Mouse (Mus musculus) layer of hippocampus, adult 9-10 months (tissue): ENCODE measurements around the gene Mtus2.
"Not testable (repeated sequence)": the region's sequence is repeated elsewhere in the genome, so short reads cannot be mapped to it uniquely, and the experiment has no call there.

Experiments used
- DNase-seq: peaks from one replicate; pipeline ENCODE4 v3.0.0; 2022; ENCODE audit warnings: low spot score

The Mtus2 gene

DNA sequence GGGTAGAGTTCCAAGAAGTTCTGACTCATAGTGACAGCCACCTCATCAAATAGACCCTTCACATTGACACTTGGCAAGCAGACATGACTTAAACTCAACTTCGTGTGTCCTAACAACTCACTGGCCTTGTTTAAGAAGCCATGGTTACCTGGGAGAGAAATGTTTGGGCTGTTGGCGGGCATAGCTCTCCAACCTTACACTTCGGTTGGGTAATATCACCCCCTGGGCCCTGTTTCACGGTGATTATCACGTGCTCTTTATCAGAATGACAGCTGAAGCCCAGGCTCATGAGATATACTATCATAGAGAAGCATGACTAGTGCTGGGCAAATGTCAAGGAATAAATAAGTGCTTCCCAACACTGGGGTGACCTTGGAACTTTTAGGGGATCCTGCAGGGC is 323.2 kb downstream of the Mtus2 start:
- DNase-seq = no peak

DNA sequence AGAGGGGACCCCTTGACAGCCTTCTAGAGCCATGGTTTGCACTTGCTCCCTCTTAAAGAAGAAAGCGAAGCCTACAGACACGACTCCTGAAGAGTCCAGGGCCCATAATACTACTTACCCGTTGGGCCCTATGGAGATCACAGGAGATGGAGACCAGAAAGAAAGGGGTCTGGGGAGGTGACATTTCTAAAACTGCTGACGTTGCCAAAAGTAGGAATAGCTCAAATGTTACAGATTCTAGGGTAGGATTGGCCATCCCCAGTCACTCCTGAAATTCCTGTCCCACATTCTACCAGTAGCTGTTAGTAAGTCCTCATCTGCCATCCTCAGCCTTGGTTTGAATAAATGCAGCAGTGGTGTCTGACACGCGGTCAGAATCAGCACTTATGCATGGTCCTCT is 325.0 kb downstream of the Mtus2 start:
- DNase-seq = no peak

GRCm38 (mm10) chr5:148282631-148283030 is 325.5 kb downstream of the Mtus2 start:
- no peak for DNase-seq

DNA sequence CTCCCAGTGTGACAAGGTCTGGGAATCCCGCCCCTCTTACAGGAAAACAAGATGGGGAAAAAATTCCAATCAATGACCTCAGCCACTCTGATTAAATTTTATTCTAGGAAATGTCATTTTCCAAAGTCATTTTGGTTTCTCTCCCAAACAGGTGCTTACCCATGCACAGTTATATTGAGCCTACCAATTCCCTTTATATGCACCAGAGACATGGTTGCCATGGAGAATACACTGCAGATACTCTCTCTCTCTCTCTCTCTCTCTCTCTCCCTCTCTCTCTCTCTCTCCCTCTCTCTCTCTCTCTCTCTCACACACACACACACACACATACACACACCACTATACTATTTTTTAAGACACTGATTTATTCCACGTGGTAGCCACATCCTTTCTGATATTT is 326.1 kb downstream of the Mtus2 start:
- DNase-seq = no peak

DNA sequence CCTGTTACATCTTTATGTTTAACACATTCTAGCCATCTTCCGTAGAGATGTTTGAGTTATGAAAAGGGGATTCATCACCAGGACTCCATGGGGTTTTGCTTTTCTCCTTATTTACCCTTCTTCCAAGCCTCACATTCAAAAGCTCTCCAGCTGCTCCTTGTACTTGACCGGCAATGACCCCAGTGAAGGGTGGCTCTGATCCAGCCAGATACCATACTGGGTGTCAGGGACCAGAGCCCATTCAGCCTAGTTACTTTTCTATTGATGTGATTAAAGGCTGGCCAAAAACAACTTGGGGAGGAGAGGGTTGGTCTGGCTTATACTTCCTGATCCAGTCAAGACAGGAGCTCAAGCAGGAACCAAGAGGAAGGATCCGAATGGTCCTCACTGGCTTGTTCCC is 326.5 kb downstream of the Mtus2 start:
- DNase-seq = no peak

GRCm38 (mm10) chr5:148287529-148287928 is 330.4 kb downstream of the Mtus2 start:
- DNase-seq = no peak

GRCm38 (mm10) chr5:148288804-148289203 is 331.7 kb downstream of the Mtus2 start:
- DNase-seq = no peak

- no peak for DNase-seq
These were observed 332.8 kb downstream of the Mtus2 start for GRCm38 (mm10) chr5:148289951-148290350.

DNA sequence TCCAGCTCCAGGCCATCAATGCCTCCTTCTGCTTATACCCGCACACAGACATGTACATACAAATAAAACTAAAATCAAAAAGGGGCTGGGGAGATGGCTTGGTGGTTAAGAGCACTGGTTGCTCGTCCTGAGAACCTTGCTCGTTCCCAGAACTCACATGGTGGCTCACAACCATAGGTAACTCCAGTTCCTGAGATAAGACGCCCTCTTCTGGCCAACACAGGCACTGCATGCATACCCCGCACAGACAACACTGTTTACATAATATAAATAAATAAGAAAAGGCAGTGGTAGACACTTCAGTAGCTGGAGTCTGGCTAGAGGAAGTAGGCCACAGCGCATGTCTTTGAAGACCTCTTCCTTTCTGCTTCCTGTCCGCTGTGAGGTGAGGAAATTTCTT is 335.7 kb downstream of the Mtus2 start:
- DNase-seq = no peak

DNA sequence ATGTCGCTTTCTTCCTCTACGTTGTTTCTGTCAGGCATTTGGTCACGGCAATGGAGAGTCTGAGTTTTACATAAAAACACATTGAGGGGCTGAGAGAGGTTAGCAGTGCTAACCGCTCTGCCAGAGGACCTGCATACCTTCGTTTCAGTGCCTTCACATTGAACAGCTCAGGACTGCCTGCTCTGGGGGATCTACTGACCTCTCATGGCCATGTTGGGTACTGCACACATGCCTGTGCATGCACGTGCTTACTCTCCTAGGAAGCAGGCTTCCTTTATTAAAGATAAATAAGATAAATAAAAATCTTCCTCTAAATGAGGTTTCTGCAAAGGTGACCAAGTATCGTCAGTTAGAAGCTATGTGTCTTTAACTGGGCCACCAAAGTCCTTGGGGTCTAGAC is 336.2 kb downstream of the Mtus2 start:
- DNase-seq = no peak

GRCm38 (mm10) chr5:148302968-148303367 is 345.8 kb downstream of the Mtus2 start:
- no peak for DNase-seq

- DNase-seq = no peak
These were observed 347.0 kb downstream of the Mtus2 start for GRCm38 (mm10) chr5:148304112-148304511.

DNA sequence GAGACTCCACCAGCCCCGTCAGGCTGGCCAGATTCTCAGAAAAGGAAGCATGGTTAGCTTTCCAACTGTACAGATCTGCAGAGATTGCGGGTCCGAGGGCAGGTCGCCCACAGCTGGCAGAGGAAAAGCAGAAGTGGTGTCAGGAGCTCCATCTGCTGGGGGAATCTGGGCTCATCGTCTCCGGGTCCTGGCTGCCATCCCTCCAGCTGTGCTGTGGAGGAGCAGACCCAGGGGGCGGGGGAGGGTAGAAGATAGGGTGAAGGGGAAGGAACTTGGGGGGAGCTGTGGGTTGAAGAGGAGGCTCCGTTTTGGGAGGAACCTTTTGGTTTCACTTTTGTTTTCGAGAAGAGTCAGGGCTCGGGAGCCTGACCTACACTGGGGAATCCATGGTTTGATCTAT is 353.7 kb downstream of the Mtus2 start:
- DNase-seq = no peak

DNA sequence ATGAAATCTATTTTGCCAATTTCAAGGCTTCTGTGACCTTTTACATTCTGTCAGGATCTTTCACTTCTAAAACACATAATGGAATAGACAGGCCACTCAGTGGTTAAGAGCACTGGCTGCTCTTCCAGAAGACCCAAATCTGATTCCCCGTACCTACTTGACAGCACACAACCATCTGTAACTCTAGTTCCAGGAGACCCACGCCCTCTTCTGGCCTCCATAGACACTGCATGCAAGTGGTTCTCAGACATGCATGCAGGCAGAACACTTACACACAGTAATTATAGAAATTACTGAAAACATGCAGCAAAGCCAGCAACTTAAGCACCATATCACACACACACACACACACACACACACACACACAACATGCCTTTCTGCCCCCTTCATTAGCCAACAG is 355.3 kb downstream of the Mtus2 start:
- DNase-seq = no peak

DNA sequence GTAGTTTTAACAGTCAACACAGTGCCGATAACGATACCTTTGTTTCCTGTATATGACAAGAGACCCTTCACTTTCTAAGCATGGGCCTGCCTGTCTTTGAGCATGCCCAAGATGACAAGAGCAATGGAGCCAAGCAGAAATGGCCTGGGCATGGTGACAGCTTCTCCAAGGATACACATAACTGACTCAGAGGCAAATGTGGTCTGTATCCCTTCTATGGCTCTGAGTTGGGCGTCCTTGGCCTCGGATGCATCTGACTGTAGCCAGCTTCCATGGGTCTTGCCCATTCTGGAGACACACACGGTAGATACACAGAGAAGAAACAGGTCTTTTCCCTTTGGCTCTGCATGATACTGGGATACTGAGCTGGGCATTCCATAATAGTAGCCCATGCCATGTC is 357.8 kb downstream of the Mtus2 start:
- no peak for DNase-seq

- DNase-seq = no peak
These were observed 368.3 kb downstream of the Mtus2 start for GRCm38 (mm10) chr5:148325317-148325885.

GRCm38 (mm10) chr5:148326295-148326694 is 369.2 kb downstream of the Mtus2 start:
- DNase-seq = not testable (repeated sequence)

DNA sequence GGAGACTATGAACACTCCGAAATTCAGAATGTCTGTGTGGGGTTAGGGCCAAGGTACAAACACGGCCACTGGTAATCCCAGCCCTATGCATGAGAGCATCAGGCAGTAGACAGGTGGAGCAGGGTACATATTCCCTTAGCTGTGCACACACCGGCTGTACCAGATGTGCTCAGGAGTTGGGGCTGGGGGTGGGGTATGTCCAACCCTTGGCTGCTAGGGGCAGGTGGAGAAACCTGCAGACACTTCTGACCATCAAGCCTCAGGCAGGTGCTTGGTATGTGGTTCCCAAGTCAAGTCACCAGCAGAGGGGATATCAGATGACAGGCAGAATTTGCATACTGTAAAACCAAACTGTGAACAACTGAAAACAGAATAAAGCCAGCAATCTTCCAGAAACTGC is 371.9 kb downstream of the Mtus2 start:
- no peak for DNase-seq

- DNase-seq = no peak
These were observed 374.2 kb downstream of the Mtus2 start for GRCm38 (mm10) chr5:148331229-148331776.

GRCm38 (mm10) chr5:148331926-148332621 is 375.0 kb downstream of the Mtus2 start:
- DNase-seq = no peak

- DNase-seq = no peak
These were observed 375.5 kb downstream of the Mtus2 start for GRCm38 (mm10) chr5:148332622-148332974.

DNA sequence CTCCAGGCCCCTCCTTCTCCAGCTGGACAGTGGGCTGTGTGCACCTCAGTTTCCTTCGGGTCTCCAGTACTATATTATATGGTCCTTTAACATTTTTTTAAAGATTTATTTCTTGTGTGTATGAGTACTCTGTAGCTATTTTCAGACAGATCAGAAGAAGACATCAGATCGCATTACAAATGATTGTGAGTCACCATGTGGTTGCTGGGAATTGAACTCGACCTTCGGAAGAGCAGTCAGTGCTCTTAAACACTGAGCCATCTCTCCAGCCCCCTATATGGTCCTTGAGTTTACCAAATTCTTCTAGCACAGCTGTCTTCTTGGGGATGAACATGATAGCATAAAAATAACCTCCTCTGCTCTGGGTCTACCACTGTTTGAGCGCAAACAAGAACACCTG is 382.0 kb downstream of the Mtus2 start:
- no peak for DNase-seq

GRCm38 (mm10) chr5:148342061-148342741 is 385.1 kb downstream of the Mtus2 start:
- no peak for DNase-seq
